Mouse (Mus musculus): ENCODE measurements around the gene Lysmd2.
"Not testable (repeated sequence)": the region's sequence is repeated elsewhere in the genome, so short reads cannot be mapped to it uniquely, and the experiment has no call there.

Gene Lysmd2

GRCm38 (mm10) chr9:75656456-75656855, 30.9 kb downstream of the Lysmd2 start:
- H3K36me3 ChIP-seq (ENCODE audit: control insufficient read depth, insufficient read depth, low read length, poor library complexity, severe bottlenecking); H3K27me3 ChIP-seq (ENCODE audit: control insufficient read depth, insufficient read depth, low read length, poor library complexity, severe bottlenecking); DNase-seq (ENCODE audit: low read depth, low spot score): not testable (repeated sequence)

- DNase-seq (ENCODE audit: low read depth, low spot score) = no peak
- H3K36me3 ChIP-seq (ENCODE audit: control insufficient read depth, insufficient read depth, low read length, poor library complexity, severe bottlenecking) = no peaks in the 10 kb centered on the region
- H3K27me3 ChIP-seq (ENCODE audit: control insufficient read depth, insufficient read depth, low read length, poor library complexity, severe bottlenecking) = no peaks in the 10 kb centered on the region
These were observed 35.4 kb downstream of the Lysmd2 start for GRCm38 (mm10) chr9:75660917-75661316.

- no peaks in the 10 kb centered on the region for H3K36me3 ChIP-seq (ENCODE audit: control insufficient read depth, insufficient read depth, low read length, poor library complexity, severe bottlenecking)
- no peak for DNase-seq (ENCODE audit: low read depth, low spot score)
These were observed 39.8 kb downstream of the Lysmd2 start for GRCm38 (mm10) chr9:75665364-75665763.

GRCm38 (mm10) chr9:75666612-75667011, 41.1 kb downstream of the Lysmd2 start:
- Histone ChIP-seq H3K27me3 (ENCODE audit: control insufficient read depth, insufficient read depth, low read length, poor library complexity, severe bottlenecking) (no peaks in the 10 kb centered on the region), H3K36me3 (ENCODE audit: control insufficient read depth, insufficient read depth, low read length, poor library complexity, severe bottlenecking) (no peaks in the 10 kb centered on the region)
- DNase-seq (ENCODE audit: low read depth, low spot score) = no peak

More at GRCm38 (mm10) chr9:75665364-75665763, 39.8 kb downstream of the Lysmd2 start:
- H3K27me3 ChIP-seq (ENCODE audit: control insufficient read depth, insufficient read depth, low read length, poor library complexity, severe bottlenecking) = no peaks in the 10 kb centered on the region

DNA sequence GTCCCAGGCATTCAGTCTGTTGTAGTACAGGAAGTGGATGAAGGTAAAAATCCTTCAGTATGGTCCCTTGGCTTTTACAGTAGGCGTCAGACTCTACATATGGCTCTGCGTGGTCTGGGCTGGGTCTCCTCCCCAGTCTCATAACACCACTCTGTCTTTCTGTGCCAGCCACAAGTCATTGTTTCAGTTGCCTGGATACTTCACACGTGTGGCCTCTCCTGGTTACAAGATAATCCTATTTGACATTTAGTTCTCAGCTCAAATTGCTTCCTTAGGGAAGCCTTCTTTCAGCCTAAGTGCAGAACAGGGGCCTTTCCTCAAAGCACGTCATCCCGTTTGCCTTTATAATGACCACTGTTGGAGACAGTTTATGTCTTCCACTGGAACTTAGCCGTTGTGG, 47.2 kb downstream of the Lysmd2 start:
- no peaks in the 10 kb centered on the region for H3K27me3 ChIP-seq (ENCODE audit: control insufficient read depth, insufficient read depth, low read length, poor library complexity, severe bottlenecking)
- no peaks in the 10 kb centered on the region for H3K36me3 ChIP-seq (ENCODE audit: control insufficient read depth, insufficient read depth, low read length, poor library complexity, severe bottlenecking)
- no peak for DNase-seq (ENCODE audit: low read depth, low spot score)

DNA sequence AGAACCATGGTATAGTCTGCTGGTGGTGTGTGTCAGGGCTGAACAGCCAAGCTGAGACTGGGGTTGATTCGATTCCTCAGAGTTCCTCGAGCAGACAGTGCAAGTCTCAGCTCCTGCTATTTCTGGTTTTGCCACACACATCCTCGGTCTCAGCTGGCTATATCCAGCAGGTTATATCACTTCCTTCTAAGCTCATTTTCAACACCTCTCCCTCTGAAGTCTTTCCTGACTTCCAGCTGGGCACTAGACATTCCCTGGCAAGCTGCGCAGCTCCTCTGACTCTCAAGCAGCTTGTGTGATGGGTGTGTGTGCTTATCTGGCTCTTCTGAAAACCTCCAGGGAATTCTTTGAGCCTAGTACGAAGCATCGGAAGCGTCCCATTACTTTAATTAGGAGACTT, 50.7 kb downstream of the Lysmd2 start:
- H3K36me3 ChIP-seq (ENCODE audit: control insufficient read depth, insufficient read depth, low read length, poor library complexity, severe bottlenecking) = no peaks in the 10 kb centered on the region
- DNase-seq (ENCODE audit: low read depth, low spot score) = no peak
- H3K27me3 ChIP-seq (ENCODE audit: control insufficient read depth, insufficient read depth, low read length, poor library complexity, severe bottlenecking) = no peaks in the 10 kb centered on the region

DNA sequence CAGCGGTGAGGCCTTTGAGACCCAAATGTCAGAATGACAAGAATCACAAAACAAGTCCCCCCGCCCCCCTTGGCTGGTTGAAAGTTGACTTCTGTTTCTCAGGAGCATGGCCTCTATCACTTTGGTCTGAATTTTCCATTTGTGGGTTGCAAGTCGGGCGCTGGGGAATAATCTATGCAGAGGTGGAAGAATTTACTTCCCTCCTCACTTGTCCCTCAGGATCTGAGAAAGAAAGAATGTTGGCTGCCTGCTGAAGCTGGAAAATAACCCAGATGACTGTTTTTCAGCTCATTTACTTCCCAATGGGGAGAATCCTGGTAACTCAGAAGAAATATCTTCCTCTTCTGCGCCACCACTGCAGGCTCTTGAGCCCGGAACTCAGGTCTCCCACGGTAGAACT, 52.8 kb downstream of the Lysmd2 start:
- no peaks in the 10 kb centered on the region for H3K36me3 ChIP-seq (ENCODE audit: control insufficient read depth, insufficient read depth, low read length, poor library complexity, severe bottlenecking)
- no peaks in the 10 kb centered on the region for H3K27me3 ChIP-seq (ENCODE audit: control insufficient read depth, insufficient read depth, low read length, poor library complexity, severe bottlenecking)
- no peak for DNase-seq (ENCODE audit: low read depth, low spot score)

GRCm38 (mm10) chr9:75679629-75680028, 54.1 kb downstream of the Lysmd2 start:
- Histone ChIP-seq H3K27me3 (ENCODE audit: control insufficient read depth, insufficient read depth, low read length, poor library complexity, severe bottlenecking) (no peaks in the 10 kb centered on the region), H3K36me3 (ENCODE audit: control insufficient read depth, insufficient read depth, low read length, poor library complexity, severe bottlenecking) (no peaks in the 10 kb centered on the region)
- no peak for DNase-seq (ENCODE audit: low read depth, low spot score)

- Histone ChIP-seq H3K36me3 (ENCODE audit: control insufficient read depth, insufficient read depth, low read length, poor library complexity, severe bottlenecking) (no peaks in the 10 kb centered on the region), H3K27me3 (ENCODE audit: control insufficient read depth, insufficient read depth, low read length, poor library complexity, severe bottlenecking) (no peaks in the 10 kb centered on the region)
- no peak for DNase-seq (ENCODE audit: low read depth, low spot score)
These were observed 55.1 kb downstream of the Lysmd2 start for GRCm38 (mm10) chr9:75680606-75681005.

DNA sequence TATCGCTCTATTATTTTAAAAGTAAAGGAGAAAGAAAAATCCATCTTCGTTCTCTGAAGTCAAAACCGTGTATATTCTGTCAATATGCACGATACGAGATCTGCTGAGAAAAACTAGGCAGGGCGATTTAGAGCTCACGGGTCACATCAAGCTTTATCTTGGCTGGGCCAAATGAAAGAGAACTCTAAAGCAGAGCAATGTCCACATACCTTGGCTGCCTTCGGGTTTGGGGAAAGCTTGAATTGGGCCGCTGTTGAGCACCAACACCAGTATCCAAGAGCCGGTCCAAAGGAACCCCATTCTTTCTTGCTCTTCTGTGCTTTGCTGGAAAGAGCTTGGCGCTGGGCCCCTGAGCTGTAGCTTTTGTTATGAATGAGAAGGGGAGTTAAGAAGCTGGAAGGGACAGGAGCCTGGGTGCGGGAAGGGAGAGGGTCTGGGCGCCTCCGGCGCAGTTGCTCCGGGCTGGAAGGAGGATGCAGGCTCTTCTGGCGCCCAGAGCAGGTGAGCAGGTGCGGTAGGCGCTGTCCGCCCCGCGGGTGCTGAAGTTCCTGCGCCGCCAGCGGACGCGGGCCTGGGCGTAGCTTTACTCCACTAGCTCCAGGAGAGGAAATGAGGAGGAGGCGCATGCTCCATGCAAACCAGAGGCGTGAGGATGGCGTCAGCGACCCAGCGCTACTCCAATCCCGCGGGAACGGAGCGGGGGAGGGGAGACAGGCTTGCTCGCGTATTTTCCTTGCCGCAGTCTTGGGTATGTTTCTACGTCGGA, 58.1 kb downstream of the Lysmd2 start, which contains the start of gene Scg3:
Gene Scg3, minus strand, starts transcription at position 631 of the 766 bp plus-strand sequence.
- Histone ChIP-seq H3K27me3 (ENCODE audit: control insufficient read depth, insufficient read depth, low read length, poor library complexity, severe bottlenecking) (no peaks in the 10 kb centered on the region), H3K36me3 (ENCODE audit: control insufficient read depth, insufficient read depth, low read length, poor library complexity, severe bottlenecking) (no peaks in the 10 kb centered on the region)
- DNase-seq (ENCODE audit: low read depth, low spot score) = peak; percentile 5

DNA sequence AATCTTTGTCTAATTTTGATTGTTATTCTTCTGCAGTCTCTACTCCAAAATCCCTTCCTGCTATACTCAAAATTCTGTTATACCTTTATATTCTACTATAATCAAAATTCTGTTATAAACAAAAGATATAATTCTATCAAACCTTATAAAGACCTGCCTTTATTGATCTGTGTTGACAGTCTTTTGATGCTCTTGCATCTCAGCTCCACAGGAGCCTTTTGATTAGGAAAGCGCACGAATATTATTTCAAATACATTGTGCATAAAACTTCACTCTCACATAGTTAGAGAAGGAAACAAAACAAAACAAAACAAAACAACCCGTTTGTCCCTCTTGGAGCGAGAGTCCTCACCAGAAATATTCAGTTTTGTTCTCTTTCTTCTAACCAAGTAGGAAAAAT, 58.8 kb downstream of the Lysmd2 start:
- H3K36me3 ChIP-seq (ENCODE audit: control insufficient read depth, insufficient read depth, low read length, poor library complexity, severe bottlenecking) = no peaks in the 10 kb centered on the region
- no peaks in the 10 kb centered on the region for H3K27me3 ChIP-seq (ENCODE audit: control insufficient read depth, insufficient read depth, low read length, poor library complexity, severe bottlenecking)
- DNase-seq (ENCODE audit: low read depth, low spot score) = no peak

DNA sequence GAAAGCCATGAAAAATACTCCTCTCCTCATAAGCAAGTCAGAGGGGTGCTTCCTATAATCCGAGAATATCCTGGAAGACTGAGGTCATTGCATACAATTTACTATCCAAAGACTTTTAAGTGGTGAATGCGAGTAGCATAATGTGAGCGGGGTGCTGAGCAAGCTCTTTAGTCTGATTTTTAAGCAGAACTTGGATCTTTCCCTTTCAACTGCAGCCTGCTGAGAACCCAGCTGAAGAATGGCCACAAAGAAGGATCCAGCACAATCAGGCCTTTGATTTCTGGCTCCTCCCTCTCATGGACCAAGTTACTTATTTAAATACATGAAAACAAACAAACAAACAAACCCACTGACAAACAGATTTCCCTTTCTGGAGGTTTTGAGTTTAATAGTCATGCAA, 59.2 kb downstream of the Lysmd2 start:
- no peaks in the 10 kb centered on the region for H3K27me3 ChIP-seq (ENCODE audit: control insufficient read depth, insufficient read depth, low read length, poor library complexity, severe bottlenecking)
- H3K36me3 ChIP-seq (ENCODE audit: control insufficient read depth, insufficient read depth, low read length, poor library complexity, severe bottlenecking) = no peaks in the 10 kb centered on the region
- no peak for DNase-seq (ENCODE audit: low read depth, low spot score)
